Mouse (Mus musculus) midbrain, embryonic 15.5 days (tissue): ENCODE data around the gene Iqgap1. TPM values are rescaled to one million over a fixed set of nuclear protein-coding genes. Genes with fewer than 3 reads are reported as not detected.

Experiments used
- ATAC-seq: fragments of 200-750 bp; cut with Nextera tagmentation; replicated peaks from 2 replicates; pipeline ENCODE4 v1.8.0; 2017; ENCODE audit warnings: moderate TSS enrichment
- H3K27ac ChIP-seq: fragments of 300-500 bp; sonication (generic); 2 replicates; pipeline ENCODE4 v1.5.1; 2015; ENCODE audit warnings: mild to moderate bottlenecking, inconsistent platforms
- H3K27me3 ChIP-seq: fragments of 300-500 bp; sonication (generic); replicated peaks from 2 replicates; pipeline ENCODE4 v1.6.1; 2015; ENCODE audit warnings: inconsistent platforms
- H3K36me3 ChIP-seq: fragments of 300-500 bp; sonication (generic); replicated peaks from 2 replicates; pipeline ENCODE4 v1.6.1; 2015; ENCODE audit warnings: inconsistent platforms
- H3K4me1 ChIP-seq: fragments of 300-500 bp; sonication (generic); 2 replicates; pipeline ENCODE4 v1.6.1; 2015; ENCODE audit warnings: inconsistent platforms
- H3K4me2 ChIP-seq: fragments of 300-500 bp; sonication (generic); 2 replicates; pipeline ENCODE4 v1.6.1; 2015; ENCODE audit warnings: inconsistent platforms, mild to moderate bottlenecking, moderate library complexity
- H3K4me3 ChIP-seq: fragments of 300-500 bp; sonication (generic); 2 replicates; pipeline ENCODE4 v1.5.1; 2015; ENCODE audit warnings: mild to moderate bottlenecking, inconsistent platforms
- H3K9ac ChIP-seq: fragments of 300-500 bp; sonication (generic); 2 replicates; pipeline ENCODE4 v1.6.1; 2015; ENCODE audit warnings: mild to moderate bottlenecking, inconsistent platforms
- H3K9me3 ChIP-seq: fragments of 300-500 bp; sonication (generic); 2 replicates; pipeline ENCODE4 v1.6.1; 2016; ENCODE audit warnings: inconsistent platforms
- WGBS: fragments of 180-500 bp; shearing (Covaris S2); methylation state at CpG from one replicate; pipeline ENCODE4 v1.1.7; 2015; ENCODE audit warnings: mixed read lengths; 5-methylcytosine and 5-hydroxymethylcytosine counted together
- polyA plus RNA-seq: library from polyadenylated mRNA; unstranded; fragments of >200 nt; fragmentation: Nextera tagmentation; extraction: Ambion mirVana; gene quantifications from 2 replicates; pipeline ENCODE4 v1.2.1, GENCODE M21; 2015

Gene Iqgap1
- polyA plus RNA-seq, 1 experiment from 2014 or later, result 22.0 TPM

GRCm38 (mm10) chr7:80718471-80718870, 107.3 kb downstream of the Iqgap1 start:
- H3K4me2 ChIP-seq, result no peak overlapping the region
- no peaks in the 10 kb centered on the region for H3K27me3 ChIP-seq
- H3K9me3 ChIP-seq, result no peaks in the 10 kb centered on the region
- no peak overlapping the region for H3K27ac ChIP-seq
- H3K36me3 ChIP-seq, result peaks cover 12% of the 10 kb centered on the region; the same call in 1 of the 2 replicates
- 74% methylated on average over 8 of the region's 8 CpGs for WGBS
- no peak overlapping the region for H3K9ac ChIP-seq
- ATAC-seq, result no peak
- H3K4me3 ChIP-seq, result no peak overlapping the region
- H3K4me1 ChIP-seq, result no peaks in the 10 kb centered on the region

- Histone ChIP-seq H3K4me2 (no peak overlapping the region), H3K36me3 (peaks cover 2% of the 10 kb centered on the region; the same call in 1 of the 2 replicates), H3K27me3 (no peaks in the 10 kb centered on the region), H3K27ac (no peak overlapping the region), H3K9ac (no peak overlapping the region), H3K4me1 (no peaks in the 10 kb centered on the region), H3K4me3 (no peak overlapping the region), H3K9me3 (no peaks in the 10 kb centered on the region)
- WGBS, result 84% methylated on average over 9 of the region's 9 CpGs
- no peak for ATAC-seq
Measured at GRCm38 (mm10) chr7:80716758-80717157, 109.0 kb downstream of the Iqgap1 start.

DNA sequence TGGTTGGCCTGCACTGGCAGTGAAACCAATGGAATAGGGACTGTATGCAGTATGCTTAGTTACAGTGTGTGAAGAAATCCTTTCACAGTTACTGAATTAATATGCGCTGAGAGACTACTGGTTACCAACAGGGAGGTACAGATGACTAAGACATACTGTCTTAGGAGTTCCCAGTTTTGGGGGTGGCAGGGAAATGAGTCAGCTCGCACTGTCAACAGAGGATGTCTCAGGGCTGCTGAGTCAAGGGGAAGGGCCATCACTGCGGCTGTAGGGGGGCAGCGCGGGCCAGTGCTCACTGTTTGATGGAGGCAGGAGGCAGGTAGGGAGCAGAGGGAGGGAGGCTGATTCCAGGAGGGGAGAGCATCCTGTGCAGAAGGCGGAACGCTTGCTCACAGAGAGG, 110.5 kb downstream of the Iqgap1 start:
- no peaks in the 10 kb centered on the region for H3K4me1 ChIP-seq
- no peak overlapping the region for H3K4me2 ChIP-seq
- 91% methylated on average over 7 of the region's 7 CpGs for WGBS
- no peak overlapping the region for H3K27ac ChIP-seq
- H3K36me3 ChIP-seq, result peaks cover 2% of the 10 kb centered on the region; the same call in 1 of the 2 replicates
- H3K9ac ChIP-seq, result no peak overlapping the region
- H3K9me3 ChIP-seq, result no peaks in the 10 kb centered on the region
- no peak overlapping the region for H3K4me3 ChIP-seq
- H3K27me3 ChIP-seq, result no peaks in the 10 kb centered on the region
- ATAC-seq, result no peak

GRCm38 (mm10) chr7:80711496-80711895, 114.3 kb downstream of the Iqgap1 start:
- Histone ChIP-seq H3K36me3 (no peaks in the 10 kb centered on the region; the same call in 1 of the 2 replicates), H3K4me1 (no peaks in the 10 kb centered on the region), H3K9me3 (no peaks in the 10 kb centered on the region), H3K9ac (no peak overlapping the region), H3K27me3 (no peaks in the 10 kb centered on the region), H3K27ac (no peak overlapping the region), H3K4me3 (no peak overlapping the region), H3K4me2 (no peak overlapping the region)
- ATAC-seq, result no peak
- 78% methylated on average over 8 of the region's 8 CpGs for WGBS

- no peaks in the 10 kb centered on the region; the same call in 1 of the 2 replicates for H3K36me3 ChIP-seq
- no peaks in the 10 kb centered on the region for H3K4me1 ChIP-seq
- H3K9me3 ChIP-seq, result no peaks in the 10 kb centered on the region
- WGBS, result 90% methylated on average over 7 of the region's 7 CpGs
- ATAC-seq, result no peak
- no peak overlapping the region for H3K4me2 ChIP-seq
- H3K4me3 ChIP-seq, result no peak overlapping the region
- H3K9ac ChIP-seq, result no peak overlapping the region
- H3K27me3 ChIP-seq, result no peaks in the 10 kb centered on the region
- H3K27ac ChIP-seq, result no peak overlapping the region
Measured at GRCm38 (mm10) chr7:80710333-80710732, 115.4 kb downstream of the Iqgap1 start.

DNA sequence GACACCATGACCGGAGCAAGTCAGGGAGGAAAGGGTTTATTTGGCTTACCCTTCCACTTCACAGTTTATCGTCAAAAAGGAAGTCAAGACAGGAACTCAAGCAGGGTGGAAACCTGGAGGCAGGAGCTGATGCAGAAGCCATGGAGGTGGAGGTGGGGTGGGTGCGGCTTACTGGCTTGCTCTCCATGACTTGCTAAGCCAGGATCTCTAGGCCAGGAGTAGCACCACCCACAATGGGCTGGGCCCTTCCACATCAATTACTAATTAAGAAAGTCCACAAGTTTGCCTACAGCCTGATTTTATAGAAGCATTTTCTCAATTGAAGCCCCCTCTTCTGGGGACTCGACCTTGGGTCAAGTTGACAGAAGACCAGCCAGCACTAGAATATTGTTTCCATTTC, 121.7 kb downstream of the Iqgap1 start:
- H3K36me3 ChIP-seq, result no peaks in the 10 kb centered on the region
- H3K4me2 ChIP-seq, result no peak overlapping the region
- H3K4me1 ChIP-seq, result no peaks in the 10 kb centered on the region
- 85% methylated on average over 4 of the region's 4 CpGs for WGBS
- no peak overlapping the region for H3K27ac ChIP-seq
- no peak overlapping the region for H3K4me3 ChIP-seq
- H3K9me3 ChIP-seq, result no peaks in the 10 kb centered on the region
- H3K9ac ChIP-seq, result no peak overlapping the region
- no peaks in the 10 kb centered on the region for H3K27me3 ChIP-seq
- ATAC-seq, result no peak

GRCm38 (mm10) chr7:80702510-80702909, 123.3 kb downstream of the Iqgap1 start:
- H3K36me3 ChIP-seq, result no peaks in the 10 kb centered on the region
- no peak overlapping the region for H3K4me3 ChIP-seq
- H3K4me2 ChIP-seq, result no peak overlapping the region
- WGBS, result 65% methylated on average over 6 of the region's 6 CpGs
- no peaks in the 10 kb centered on the region for H3K27me3 ChIP-seq
- H3K9ac ChIP-seq, result no peak overlapping the region
- no peaks in the 10 kb centered on the region for H3K4me1 ChIP-seq
- ATAC-seq, result no peak
- H3K27ac ChIP-seq, result no peak overlapping the region
- H3K9me3 ChIP-seq, result no peaks in the 10 kb centered on the region

GRCm38 (mm10) chr7:80699709-80700108, 126.1 kb downstream of the Iqgap1 start:
- Histone ChIP-seq H3K4me1 (no peaks in the 10 kb centered on the region), H3K27ac (no peak overlapping the region), H3K4me2 (no peak overlapping the region), H3K27me3 (no peaks in the 10 kb centered on the region), H3K4me3 (no peak overlapping the region), H3K9ac (no peak overlapping the region), H3K36me3 (no peaks in the 10 kb centered on the region), H3K9me3 (no peaks in the 10 kb centered on the region)
- WGBS, result 71% methylated on average over 8 of the region's 8 CpGs
- no peak for ATAC-seq

DNA sequence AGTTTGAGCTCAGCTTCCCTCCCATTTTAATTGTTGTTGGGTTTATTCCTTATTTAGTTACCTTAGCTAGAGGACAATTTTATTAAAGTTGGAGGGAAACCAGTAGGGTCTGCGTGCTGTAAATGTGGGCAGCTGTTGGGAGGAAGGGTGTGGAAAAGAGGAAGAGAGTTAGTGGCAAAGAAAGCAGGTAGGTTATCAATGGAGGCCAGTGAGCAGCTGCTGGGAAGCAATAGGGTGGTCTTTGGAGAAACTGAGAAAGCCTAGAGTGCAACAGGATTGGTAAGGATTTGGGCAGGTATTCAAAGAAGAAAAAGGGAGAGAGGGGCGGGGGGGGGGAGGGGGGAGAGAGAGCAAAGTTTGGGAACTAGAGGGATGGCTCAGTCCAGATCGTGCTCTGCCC, 126.8 kb downstream of the Iqgap1 start:
- Histone ChIP-seq H3K9ac (no peak overlapping the region), H3K4me1 (no peaks in the 10 kb centered on the region), H3K4me2 (no peak overlapping the region), H3K36me3 (no peaks in the 10 kb centered on the region), H3K9me3 (no peaks in the 10 kb centered on the region), H3K27ac (no peak overlapping the region), H3K4me3 (no peak overlapping the region), H3K27me3 (no peaks in the 10 kb centered on the region)
- ATAC-seq, result no peak
- 76% methylated on average over 3 of the region's 3 CpGs for WGBS

DNA sequence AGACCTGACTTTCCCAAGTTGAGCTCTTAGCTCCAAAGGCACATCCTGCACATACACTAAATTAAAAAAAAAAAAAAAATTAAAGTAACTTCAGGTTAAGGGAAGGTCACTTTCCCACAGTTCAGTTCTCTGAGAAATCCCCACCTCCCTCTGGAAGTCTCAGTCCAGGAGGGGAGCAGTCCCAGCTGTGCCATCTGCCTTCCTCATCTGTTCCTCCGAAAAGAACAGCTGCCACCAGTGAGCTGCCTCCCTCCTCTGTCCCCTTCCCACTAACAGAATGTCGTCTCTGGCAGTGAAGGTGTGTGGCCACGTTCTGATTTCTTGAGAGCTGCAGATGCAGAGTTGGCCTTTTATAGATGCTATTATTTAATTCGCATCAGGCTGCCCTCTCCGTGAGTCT, 127.9 kb downstream of the Iqgap1 start:
- no peaks in the 10 kb centered on the region for H3K4me1 ChIP-seq
- ATAC-seq, result no peak
- no peaks in the 10 kb centered on the region for H3K9me3 ChIP-seq
- no peak overlapping the region for H3K27ac ChIP-seq
- no peak overlapping the region for H3K9ac ChIP-seq
- H3K4me2 ChIP-seq, result no peak overlapping the region
- H3K4me3 ChIP-seq, result no peak overlapping the region
- H3K27me3 ChIP-seq, result no peaks in the 10 kb centered on the region
- H3K36me3 ChIP-seq, result no peaks in the 10 kb centered on the region
- WGBS, result 72% methylated on average over 5 of the region's 5 CpGs

DNA sequence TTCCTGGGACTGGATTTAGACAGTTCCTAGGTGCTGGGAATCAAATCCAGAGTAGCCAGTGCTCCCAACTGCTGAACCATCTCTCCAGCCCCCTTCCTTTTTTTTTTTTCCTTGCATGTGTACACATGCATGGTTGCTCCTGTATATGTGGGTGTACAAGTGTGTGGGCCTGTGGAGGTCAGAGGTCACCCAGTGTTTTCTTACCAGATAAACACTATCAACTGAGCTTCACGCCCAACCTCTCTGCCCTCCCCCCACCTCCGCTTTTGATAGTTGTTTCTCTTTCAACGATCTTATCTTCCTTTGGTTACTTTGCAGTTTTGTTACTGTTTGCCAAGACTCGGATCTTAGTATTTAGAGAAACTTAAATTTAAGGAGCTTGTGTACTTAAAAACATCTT, 128.9 kb downstream of the Iqgap1 start:
- 74% methylated on average over 4 of the region's 4 CpGs for WGBS

DNA sequence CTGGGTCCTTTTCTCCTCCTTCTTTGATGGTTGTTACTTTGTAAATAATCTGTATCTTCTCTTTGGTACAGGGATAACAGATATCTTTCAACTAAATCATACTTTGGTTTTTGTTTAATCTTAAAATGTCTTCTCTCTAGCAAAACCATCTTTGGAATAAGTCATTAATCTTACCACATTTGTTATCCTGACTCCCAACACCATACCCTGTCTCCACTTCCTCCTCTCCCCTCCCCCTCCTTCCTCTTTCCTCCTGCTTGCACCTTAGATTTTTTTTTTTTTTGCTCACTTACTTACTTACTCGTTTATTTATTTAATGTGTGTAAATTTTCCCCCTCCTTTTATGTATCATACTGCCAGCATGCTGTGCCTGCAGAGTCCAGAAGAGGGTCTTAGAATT, 129.4 kb downstream of the Iqgap1 start:
- WGBS, result 66% methylated on average over 1 of the region's 1 CpGs
- H3K4me3 ChIP-seq, result no peak overlapping the region

More for the DNA sequence above, 128.9 kb downstream of the Iqgap1 start:
- H3K9ac ChIP-seq, result no peak overlapping the region
- no peaks in the 10 kb centered on the region for H3K27me3 ChIP-seq
- ATAC-seq, result no peak
- H3K4me1 ChIP-seq, result no peaks in the 10 kb centered on the region
- no peaks in the 10 kb centered on the region for H3K36me3 ChIP-seq
- H3K27ac ChIP-seq, result no peak overlapping the region
- H3K4me3 ChIP-seq, result no peak overlapping the region
- no peak overlapping the region for H3K4me2 ChIP-seq
- H3K9me3 ChIP-seq, result no peaks in the 10 kb centered on the region

GRCm38 (mm10) chr7:80692472-80692871, 133.3 kb downstream of the Iqgap1 start:
- Histone ChIP-seq H3K4me1 (peaks cover 7% of the 10 kb centered on the region; the same call in 1 of the 2 replicates), H3K9ac (no peak overlapping the region), H3K9me3 (no peaks in the 10 kb centered on the region), H3K36me3 (no peaks in the 10 kb centered on the region), H3K4me3 (no peak overlapping the region), H3K27ac (no peak overlapping the region), H3K27me3 (no peaks in the 10 kb centered on the region), H3K4me2 (no peak overlapping the region)
- no peak for ATAC-seq
- 92% methylated on average over 9 of the region's 9 CpGs for WGBS

More for the DNA sequence above, 129.4 kb downstream of the Iqgap1 start:
- H3K4me1 ChIP-seq, result no peaks in the 10 kb centered on the region
- H3K4me2 ChIP-seq, result no peak overlapping the region
- no peak for ATAC-seq
- H3K36me3 ChIP-seq, result no peaks in the 10 kb centered on the region
- no peaks in the 10 kb centered on the region for H3K27me3 ChIP-seq
- H3K9me3 ChIP-seq, result no peaks in the 10 kb centered on the region
- no peak overlapping the region for H3K9ac ChIP-seq
- H3K27ac ChIP-seq, result no peak overlapping the region
